Mouse (Mus musculus) mouse trophoblast stem cell (cell line): ENCODE results near the gene Mptx2.
"Not testable (repeated sequence)": the region's sequence is repeated elsewhere in the genome, so short reads cannot be mapped to it uniquely, and the experiment has no call there.

Experiments
- in situ Hi-C, 2 experiments: fragments of 300-500 bp; cut with MseI, MboI; formaldehyde crosslinking; loops; 2 replicates in 1 of 2; 3 replicates in 1 of 2; pipeline ENCODE4 v1.15.1; 2025

Mptx2 gene

DNA sequence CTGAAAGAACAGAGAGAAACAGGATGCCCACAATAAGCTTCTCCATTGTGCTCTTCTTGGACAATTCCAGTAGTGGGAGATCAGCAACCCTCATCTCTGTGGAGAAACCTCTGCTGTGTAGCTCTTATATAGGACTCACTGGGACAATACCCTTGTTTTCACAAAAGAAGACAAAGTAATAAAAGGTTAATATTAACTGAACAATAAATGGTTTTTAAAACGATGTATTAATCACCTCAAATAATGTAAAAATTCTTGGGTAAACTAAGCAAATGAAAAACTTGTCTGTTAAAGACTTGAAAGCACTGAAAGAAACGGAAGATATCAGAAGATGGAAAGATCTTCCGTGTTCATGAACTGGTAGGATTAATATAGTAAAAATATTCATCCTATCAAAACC is at the start of gene Mptx2:
Gene Mptx2, minus strand, starts transcription at position 101 of the 400 bp plus-strand sequence.
- in situ Hi-C loops: no loop called here

DNA sequence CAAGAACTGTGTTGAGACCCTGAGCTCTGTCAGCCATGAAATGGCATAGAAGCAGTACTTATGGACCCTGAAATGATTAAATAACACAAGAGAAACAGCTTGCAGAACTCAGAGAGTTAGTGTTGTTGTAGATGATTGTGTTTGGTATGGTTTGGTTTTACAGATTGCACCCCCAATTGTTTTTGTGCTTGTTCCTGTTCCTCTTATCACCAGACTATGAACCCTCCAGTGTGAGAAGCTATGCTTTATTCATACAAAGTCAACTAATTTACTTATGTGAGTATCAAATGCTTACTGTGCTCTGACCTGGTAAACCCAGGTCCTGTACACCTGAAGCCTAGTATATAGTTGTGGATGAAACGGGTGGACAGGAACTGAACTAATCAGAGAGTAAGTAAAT is 49.0 kb upstream of the Mptx2 start:
- in situ Hi-C loops: no loop called here

DNA sequence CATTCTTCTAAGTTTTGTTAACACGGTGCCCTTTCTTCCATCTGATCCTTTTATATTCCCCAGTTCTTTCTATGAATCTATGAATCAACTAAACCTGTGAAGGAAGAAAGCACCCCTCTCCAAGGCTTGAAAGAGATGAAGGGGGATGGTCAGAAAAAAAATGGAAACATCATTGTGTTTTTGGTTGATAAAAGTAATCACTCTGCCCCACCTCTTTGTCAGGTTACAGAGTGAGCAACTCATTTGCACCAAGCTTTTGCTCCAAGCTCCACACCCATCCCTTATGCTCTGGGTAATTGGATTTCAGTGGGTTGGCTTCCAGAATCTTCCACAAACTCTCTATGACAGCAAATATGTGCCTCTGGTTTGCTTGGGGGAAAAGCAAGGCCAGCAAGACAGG is 47.8 kb upstream of the Mptx2 start:
- in situ Hi-C loops: no loop called here

DNA sequence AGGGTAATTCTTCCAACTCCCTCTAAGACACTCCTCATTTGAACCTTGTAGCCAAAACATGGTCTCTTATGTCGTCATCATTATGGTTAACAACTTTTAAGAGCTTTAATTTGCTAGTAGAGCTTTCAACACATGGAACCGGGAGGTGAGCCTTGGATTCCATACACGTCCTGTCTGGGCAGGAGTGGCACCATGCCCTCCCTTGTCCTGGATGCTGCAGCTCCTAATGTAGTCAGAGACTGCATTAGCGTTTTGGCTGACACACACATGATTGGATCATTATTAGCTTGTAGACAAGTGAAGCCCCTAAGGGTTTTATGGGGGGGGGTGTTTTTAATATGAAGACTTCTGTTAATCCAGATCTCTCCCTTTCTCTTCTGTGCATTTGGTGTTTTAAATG is 47.4 kb upstream of the Mptx2 start:
- in situ Hi-C loops: no loop called here

DNA sequence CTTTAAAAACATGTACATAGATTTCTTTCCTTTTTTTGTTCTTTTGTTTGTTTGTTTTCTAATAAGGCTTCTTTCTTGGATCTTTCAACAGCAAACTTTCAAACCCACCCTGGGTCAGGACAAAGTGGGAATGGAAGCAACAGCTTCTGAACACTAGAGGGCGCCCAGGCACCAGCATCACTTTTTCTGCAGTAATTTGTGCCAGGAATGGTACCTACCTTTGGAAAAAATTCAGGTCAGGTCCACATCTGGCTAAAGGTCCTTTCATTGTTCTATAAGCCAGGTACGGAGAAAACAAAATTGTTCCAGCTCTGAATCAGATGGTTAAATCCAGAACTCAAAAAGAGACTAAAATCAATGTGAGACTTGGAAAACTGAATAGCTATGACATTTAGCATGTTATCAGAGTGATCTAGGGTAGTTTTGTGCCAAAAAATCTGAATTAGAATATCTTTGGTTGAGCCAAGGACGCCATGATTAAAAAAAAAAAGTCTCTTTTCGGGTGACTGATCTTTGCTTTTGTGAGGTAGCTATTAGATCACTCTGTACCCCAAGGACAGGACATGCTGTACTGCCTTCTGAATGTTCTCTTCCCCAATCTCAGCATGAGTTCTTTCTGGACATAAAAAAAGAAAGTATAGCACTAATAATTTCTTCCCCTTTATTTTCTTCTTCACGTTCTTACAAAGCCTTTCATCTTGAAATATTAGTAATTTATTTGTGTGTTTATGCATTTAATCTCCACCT is 46.4 kb upstream of the Mptx2 start:
- in situ Hi-C loops: no loop called here

DNA sequence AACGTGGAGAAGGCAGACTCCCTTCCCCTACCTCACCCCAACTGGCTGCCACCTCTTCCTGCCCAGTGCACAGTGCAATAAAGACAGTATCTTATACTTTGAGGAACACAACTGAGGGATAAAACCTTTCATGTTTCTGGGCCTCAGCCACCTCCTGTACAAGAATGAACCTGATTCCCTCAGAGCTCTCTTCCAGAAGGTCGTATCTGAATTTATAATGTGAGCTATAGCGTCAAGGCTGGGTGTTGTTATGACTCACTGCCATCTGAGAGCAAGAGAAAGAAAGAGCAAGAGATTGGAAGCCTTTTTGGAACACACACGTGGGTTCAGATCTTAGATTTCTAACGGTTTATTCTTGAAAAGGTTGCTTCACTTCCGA is 44.7 kb upstream of the Mptx2 start:
- in situ Hi-C loops: no loop called here

DNA sequence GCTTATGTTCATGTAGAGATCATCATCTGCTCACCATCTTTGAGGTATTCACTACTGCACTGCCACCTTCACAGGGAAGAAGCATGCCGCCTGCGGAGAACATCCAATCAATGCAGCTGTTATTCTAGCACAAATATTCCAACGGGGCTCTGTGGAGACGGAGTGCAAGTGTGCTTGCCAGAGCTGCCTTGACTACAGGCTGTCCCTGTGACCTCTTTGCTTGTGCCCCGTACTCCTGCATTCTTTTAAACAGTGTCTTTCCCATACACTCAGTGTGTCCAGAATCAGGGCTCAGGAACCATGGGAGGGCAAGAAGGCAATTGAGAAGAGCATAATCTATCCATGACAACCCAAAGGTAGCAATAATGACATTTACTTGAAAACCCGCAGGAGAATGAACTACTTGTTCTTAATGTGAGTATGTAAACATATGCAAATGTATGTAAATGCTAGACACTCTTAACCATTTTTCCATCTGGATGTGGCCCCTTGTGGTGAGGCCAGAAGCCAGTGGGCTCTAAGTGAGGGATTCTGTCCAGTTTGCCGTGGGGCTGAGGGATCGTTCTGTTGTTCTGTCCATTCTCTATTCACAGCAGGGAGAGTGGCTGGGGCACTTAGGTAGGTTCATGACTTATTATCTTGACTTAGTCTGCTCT is 44.1 kb upstream of the Mptx2 start:
- in situ Hi-C loops: no loop called here

DNA sequence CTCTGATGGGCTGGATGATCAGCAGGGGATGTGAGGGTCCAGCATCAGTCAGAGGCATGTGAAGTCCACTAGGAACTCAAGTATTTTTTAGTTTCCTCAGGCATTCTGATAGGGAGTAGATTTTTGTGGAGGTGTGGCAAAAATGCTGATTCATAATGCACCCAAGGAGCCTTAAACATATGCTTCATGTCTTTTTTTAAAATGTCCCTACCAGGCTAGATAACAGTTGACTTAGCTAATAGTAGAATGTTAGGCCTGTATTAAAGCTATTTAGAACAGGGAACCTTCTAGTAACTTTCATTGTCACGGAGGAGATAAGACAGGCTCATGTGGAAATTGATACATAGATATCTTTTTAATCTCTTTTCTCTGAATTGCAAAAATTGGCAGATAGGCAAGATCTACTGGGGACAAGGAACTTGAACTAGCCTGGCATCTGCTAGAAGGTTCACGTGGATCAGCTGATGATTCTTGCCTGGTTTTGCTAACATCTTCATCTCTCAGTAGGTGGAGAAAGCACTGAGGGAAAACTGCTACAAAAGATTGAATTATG is 40.4 kb upstream of the Mptx2 start:
- in situ Hi-C loops: no loop called here

DNA sequence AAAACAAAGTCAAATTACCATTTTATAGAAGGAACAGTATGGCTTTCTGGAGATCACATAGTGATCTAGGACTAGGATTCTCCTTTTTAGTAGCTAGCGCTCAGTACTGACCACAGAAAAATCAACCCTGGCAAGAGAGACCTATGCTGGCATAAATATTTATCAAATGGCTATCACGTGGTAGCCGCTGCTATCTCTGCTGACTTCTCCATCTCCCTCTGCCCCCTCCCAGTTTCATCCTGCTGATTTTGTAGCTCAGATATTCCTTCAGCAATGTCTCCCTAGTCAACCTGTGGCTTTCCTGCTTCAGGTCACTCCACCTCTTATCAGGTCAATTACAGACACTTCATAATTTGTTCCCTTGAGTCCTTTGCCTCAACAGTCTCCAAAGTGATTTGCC is 38.1 kb upstream of the Mptx2 start:
- in situ Hi-C loops: no loop called here

DNA sequence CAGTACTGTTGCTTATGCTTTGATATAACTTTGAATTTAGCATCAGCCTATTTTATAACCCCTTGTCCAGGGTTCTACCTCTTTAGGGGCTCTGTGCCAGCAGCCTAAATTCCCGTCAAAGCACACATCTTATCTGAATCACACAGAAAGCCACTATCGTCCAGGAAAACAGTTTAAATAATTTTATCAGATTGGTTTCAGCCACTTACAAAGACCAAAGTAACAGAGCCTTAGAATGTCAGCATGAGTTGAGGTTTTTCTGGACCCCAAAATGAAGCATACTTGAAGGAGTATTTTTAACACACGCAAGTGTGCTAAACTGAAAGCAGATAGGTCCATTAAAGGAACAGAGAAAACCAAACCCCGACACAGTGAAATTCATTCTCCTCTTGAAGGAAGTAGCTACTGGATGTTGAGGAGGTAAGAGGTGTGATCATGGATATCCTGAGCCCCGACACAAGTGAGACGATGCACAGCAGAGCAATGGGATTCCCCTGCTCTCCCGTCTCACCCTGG is 36.0 kb upstream of the Mptx2 start:
- in situ Hi-C loops: not testable (repeated sequence)

DNA sequence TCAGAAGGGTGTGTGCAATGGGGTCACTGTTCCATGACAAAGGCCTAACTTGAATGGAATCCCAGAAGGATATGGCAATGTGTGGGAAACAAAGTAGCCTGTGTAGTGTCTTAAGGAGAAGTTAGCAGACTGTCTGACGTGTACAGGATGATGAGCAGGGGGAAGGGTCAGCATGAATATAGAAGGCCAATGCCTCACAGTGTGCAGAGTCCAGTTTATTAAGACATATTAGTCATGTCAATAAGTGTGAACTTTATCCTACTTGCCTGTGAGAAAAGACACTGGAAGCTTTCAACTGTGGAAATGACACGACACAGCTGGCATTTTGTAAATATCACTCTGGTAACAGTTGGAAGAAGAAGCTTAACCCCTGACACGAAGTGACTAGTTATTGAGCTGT is 25.2 kb upstream of the Mptx2 start:
- in situ Hi-C loops: not testable (repeated sequence)

DNA sequence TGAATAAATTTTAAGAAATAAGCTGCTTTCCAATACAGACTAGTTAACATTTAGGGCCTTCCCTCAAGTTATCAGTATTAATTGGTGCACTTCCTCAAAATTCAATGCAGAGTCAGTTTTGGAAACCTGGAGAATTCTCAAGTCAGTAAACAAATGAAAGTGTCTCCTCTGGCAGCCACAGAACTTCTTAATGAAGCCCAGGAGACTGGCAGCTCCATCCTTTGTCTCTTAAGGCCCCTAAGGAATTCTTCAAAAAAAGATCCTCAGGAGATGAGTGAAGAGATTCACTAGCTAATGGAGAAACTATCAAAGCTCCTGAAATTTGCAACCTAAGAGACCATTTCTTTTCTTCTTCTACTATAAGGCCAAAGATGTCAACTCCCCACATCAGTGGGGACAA is 11.9 kb downstream of the Mptx2 start, which contains the start of gene Olfr418:
Gene Olfr418, plus strand, starts transcription at position 301 of the 400 bp plus-strand sequence.
- in situ Hi-C loops: no loop called here

DNA sequence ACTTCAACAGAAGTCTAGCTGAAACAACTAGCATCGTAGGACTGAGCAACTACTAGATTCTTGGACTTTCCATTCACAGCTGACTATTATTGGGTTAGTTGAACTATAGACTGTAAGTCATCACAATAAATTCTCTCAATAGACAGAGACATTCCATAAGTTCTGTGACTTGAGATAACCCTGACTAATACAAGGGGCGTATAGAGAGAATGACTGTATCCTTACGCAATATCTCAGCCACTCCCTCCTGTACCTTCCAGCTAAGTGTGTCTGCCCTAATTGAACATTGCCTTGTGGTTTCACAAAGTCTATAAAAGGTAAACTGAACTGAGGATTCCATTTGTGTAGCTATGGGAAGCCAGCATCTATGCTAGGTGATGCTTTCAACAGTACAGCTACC is 27.7 kb downstream of the Mptx2 start:
- in situ Hi-C loops: no loop called here

DNA sequence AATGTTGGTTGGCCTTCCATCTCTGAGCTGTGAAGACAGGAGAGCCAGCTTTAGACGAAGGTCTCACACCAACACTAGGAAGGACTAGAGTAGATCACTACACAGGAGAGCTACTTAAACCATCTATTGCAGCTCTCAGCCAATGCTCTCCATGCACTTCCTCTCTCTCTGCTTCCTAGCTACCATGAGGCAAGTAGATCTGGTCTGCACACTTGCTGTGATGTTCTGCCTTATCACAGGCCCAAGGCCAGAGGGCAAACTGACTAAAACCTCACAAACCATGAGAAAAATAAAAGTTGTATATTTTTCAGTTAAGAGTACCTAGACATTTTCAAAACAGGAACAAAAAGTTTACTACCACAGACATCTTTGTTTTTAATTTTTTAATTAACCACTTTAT is 40.6 kb downstream of the Mptx2 start:
- in situ Hi-C loops: not testable (repeated sequence)

DNA sequence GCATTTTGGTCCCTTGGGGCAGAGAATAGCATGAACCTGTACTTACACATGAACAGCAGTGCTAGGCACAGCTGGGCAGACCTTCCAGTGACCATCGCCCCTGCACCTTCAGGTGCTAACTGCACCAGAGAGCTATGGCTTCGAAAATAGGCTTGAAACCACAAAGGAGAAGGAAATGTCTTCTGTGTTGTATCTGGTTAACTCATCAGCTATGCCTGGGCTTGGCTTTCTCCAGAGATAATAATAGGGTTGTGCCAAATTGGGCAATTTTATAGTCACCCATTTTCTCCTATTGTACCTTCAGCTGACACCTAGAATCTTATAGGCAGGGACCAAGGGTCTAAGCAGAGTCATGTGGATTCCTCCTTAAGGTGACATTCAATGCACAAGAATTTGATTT is 50.5 kb downstream of the Mptx2 start, which contains the start of gene Fcer1a:
Gene Fcer1a, minus strand, starts transcription at position 134 of the 400 bp plus-strand sequence.
- in situ Hi-C loops: no loop called here
